Mouse (Mus musculus) myocyte (in vitro differentiated cells): ENCODE data around the gene Tfpi. TPM values are rescaled to one million over a fixed set of nuclear protein-coding genes. Genes with fewer than 3 reads are reported as not detected.

Experiments
- H3K27me3 ChIP-seq: one replicate; pipeline ENCODE4 v1.6.1; 2011; ENCODE audit not compliant: control insufficient read depth, insufficient read depth, insufficient read length
- H3K36me3 ChIP-seq: one replicate; pipeline ENCODE4 v1.6.1; 2011; ENCODE audit not compliant: control insufficient read depth, insufficient read depth
- H3K4me2 ChIP-seq: one replicate; pipeline ENCODE4 v1.6.1; 2011; ENCODE audit warnings: low read depth, control low read depth
- H3K4me3 ChIP-seq: one replicate; pipeline ENCODE4 v1.5.1; 2011; ENCODE audit warnings: mild to moderate bottlenecking, control low read depth, moderate library complexity
- H3K79me2 ChIP-seq: one replicate; pipeline ENCODE4 v1.6.1; 2011; ENCODE audit not compliant: control insufficient read depth, insufficient read depth
- H3ac ChIP-seq: one replicate; pipeline ENCODE4 v1.6.1; 2011; ENCODE audit not compliant: control insufficient read depth, insufficient read length
- CEBPB ChIP-seq: IDR thresholded peaks from 2 replicates; pipeline ENCODE4 v1.6.1; 2011; ENCODE audit warnings: mild to moderate bottlenecking, moderate library complexity; ENCODE audit not compliant: poor library complexity, insufficient read depth, severe bottlenecking
- E2F4 ChIP-seq: IDR thresholded peaks from one replicate; pipeline ENCODE4 v1.6.1; 2011; ENCODE audit warnings: mild to moderate bottlenecking, control low read depth, moderate library complexity; ENCODE audit not compliant: insufficient read depth
- MAX ChIP-seq: IDR thresholded peaks from one replicate; pipeline ENCODE4 v1.6.1; 2011; ENCODE audit warnings: low read depth, mild to moderate bottlenecking, control low read depth
- MYOD1 ChIP-seq, 3 experiments: IDR thresholded peaks; one replicate each; pipeline ENCODE4 v1.6.1; 2011; ENCODE audit warnings: control low read depth in 2 of 3, low read depth in 2 of 3, mild to moderate bottlenecking in 2 of 3, moderate library complexity in 1 of 3; ENCODE audit not compliant: insufficient read length in 2 of 3, control insufficient read depth in 1 of 3
- MYOG ChIP-seq, 3 experiments: IDR thresholded peaks; one replicate each; pipeline ENCODE4 v1.6.1; 2011; ENCODE audit warnings: control low read depth in 2 of 3, low read depth in 2 of 3, mild to moderate bottlenecking in 2 of 3; ENCODE audit not compliant: insufficient read length in 2 of 3, control insufficient read depth in 1 of 3, insufficient read depth in 1 of 3
- POLR2A ChIP-seq: IDR thresholded peaks from one replicate; pipeline ENCODE4 v1.6.1; 2011; ENCODE audit warnings: low read depth, mild to moderate bottlenecking, control low read depth, moderate library complexity; ENCODE audit not compliant: insufficient read length
- POLR2AphosphoS2 ChIP-seq: IDR thresholded peaks from one replicate; pipeline ENCODE4 v1.6.1; 2011; ENCODE audit warnings: low read depth, control low read depth; ENCODE audit not compliant: insufficient read length
- REST ChIP-seq: IDR thresholded peaks from one replicate; pipeline ENCODE4 v1.6.1; 2011; ENCODE audit warnings: mild to moderate bottlenecking, control low read depth, moderate library complexity; ENCODE audit not compliant: insufficient read depth, insufficient read length
- SRF ChIP-seq: IDR thresholded peaks from one replicate; pipeline ENCODE4 v1.6.1; 2011; ENCODE audit warnings: low read depth; ENCODE audit not compliant: control insufficient read depth, insufficient read length
- TCF12 ChIP-seq: IDR thresholded peaks from one replicate; pipeline ENCODE4 v1.6.1; 2011; ENCODE audit warnings: mild to moderate bottlenecking, control low read depth; ENCODE audit not compliant: poor library complexity, insufficient read depth, severe bottlenecking
- TCF3 ChIP-seq: IDR thresholded peaks from one replicate; pipeline ENCODE4 v1.6.1; 2011; ENCODE audit warnings: low read depth, control low read depth; ENCODE audit not compliant: insufficient read length
- USF1 ChIP-seq: IDR thresholded peaks from one replicate; pipeline ENCODE4 v1.6.1; 2011; ENCODE audit warnings: low read depth, mild to moderate bottlenecking, control low read depth, moderate library complexity
- polyA plus RNA-seq: library from polyadenylated mRNA; unstranded; fragments of >200 nt; fragmentation: generic; extraction: Trizol; gene quantifications from one replicate; pipeline ENCODE4 v1.2.1, GENCODE M21; 2012; ENCODE audit warnings: missing spikeins

Gene Tfpi
- polyA plus RNA-seq, 1 experiment: 7.9 TPM

- H3ac ChIP-seq: no peak overlapping the region
- H3K27me3 ChIP-seq: no peaks in the 10 kb centered on the region
- no peak overlapping the region for H3K4me2 ChIP-seq
- H3K36me3 ChIP-seq: no peaks in the 10 kb centered on the region
- no peaks in the 10 kb centered on the region for H3K79me2 ChIP-seq
- TF ChIP-seq USF1 (no peak), MYOD1 (IDR thresholded peaks at IDR 0.05; ENCODE audit: control insufficient read depth in 1 of 3, insufficient read length in 2 of 3, low read depth in 2 of 3) (no peak), TCF12 (no peak), MYOG (IDR thresholded peaks at IDR 0.05; ENCODE audit: control insufficient read depth in 1 of 3, insufficient read depth in 1 of 3, insufficient read length in 2 of 3, low read depth in 2 of 3) (no peak), POLR2AphosphoS2 (no peak)
- no peak overlapping the region for H3K4me3 ChIP-seq
Observed at GRCm38 (mm10) chr2:84477759-84478158, 1.2 kb upstream of the Tfpi start.

DNA sequence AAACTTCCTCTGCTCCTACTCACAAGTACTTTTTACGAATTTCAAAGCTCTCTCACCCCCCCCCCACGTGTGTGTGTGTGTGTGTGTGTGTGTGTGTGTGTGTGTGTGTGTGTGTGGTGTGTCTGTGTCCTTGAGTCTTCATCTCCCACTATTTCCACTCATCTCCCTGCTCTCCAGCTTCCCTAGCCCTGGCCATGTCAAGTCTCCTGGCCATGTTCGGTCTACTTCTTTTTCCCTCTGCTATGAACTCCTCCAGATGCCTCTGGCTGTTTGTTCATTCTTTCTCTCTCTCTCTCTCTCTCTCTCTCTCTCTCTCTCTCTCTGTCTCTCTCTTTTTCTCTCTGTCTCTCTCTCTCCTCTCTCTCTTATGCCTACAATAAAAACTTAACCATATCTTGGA, 444 bp downstream of the Tfpi start:
- TF ChIP-seq REST (no peak), POLR2A (no peak), E2F4 (no peak), USF1 (no peak), SRF (no peak), CEBPB (no peak), TCF12 (no peak), MAX (no peak), TCF3 (no peak)
- Histone ChIP-seq H3K27me3 (no peaks in the 10 kb centered on the region), H3K36me3 (no peaks in the 10 kb centered on the region), H3K4me3 (peak overlapping the region; percentile 26), H3K4me2 (peak overlapping the region; percentile 79), H3K79me2 (no peaks in the 10 kb centered on the region), H3ac (no peak overlapping the region)

DNA sequence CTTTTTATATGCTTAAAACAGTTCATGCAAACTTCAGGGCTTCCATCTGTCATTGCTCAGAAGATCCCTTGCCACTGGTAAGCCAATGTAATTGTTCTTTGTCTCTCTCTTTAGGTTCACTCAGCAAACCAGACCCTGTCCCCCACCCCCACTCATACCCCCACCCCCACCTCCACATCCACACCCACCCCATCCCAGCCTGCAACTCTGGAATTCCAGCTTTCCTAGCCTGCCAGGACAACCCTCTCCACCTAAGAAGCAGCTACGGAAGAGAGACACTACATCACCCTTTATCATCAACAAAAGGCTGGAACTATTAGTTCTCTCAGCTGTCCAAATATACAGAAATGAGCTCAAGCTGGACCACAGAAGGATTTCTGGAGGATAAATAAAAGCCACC, 974 bp downstream of the Tfpi start:
- H3K36me3 ChIP-seq: no peaks in the 10 kb centered on the region
- peak overlapping the region; percentile 79 for H3K4me2 ChIP-seq
- H3ac ChIP-seq: no peak overlapping the region
- H3K79me2 ChIP-seq: no peaks in the 10 kb centered on the region
- TF ChIP-seq MYOG (IDR thresholded peaks at IDR 0.05; ENCODE audit: control insufficient read depth in 1 of 3, insufficient read depth in 1 of 3, insufficient read length in 2 of 3, low read depth in 2 of 3) (no peak), TCF3 (no peak), TCF12 (no peak), REST (no peak)
- H3K4me3 ChIP-seq: peak overlapping the region; percentile 26
- no peaks in the 10 kb centered on the region for H3K27me3 ChIP-seq

GRCm38 (mm10) chr2:84474651-84475050, 1.9 kb downstream of the Tfpi start:
- Histone ChIP-seq H3K4me3 (no peak overlapping the region), H3K36me3 (no peaks in the 10 kb centered on the region), H3K79me2 (no peaks in the 10 kb centered on the region), H3ac (no peak overlapping the region), H3K4me2 (no peak overlapping the region), H3K27me3 (no peaks in the 10 kb centered on the region)
- no peak for TF ChIP-seq CEBPB

DNA sequence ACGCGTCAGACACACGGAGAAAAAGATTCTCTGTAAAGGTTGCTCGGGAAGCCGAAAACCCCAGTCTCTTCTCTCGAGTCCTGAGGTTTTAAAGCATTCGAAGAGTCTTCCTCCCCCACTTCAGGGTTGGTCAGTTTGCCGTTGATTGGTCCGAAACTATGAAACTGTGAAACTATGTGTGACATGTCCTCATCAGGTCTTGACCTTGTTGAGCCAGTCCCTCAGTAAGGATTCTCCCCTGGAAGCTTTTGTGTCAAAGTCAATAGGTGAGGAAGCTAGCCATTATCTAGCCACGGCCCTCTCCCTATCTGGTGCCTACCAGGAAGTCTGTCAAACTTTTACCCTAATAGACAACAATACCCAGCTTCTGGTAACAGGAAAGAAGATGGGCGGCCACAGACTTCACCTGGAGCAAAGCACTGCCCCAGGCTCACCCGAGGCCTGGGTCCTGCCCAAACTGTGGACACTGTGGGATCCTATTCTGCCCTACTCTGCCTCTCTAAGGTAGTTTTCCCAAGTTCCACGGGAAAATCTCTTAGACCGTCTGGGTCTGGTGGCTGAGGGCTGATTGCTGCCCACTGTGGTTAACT, 2.5 kb downstream of the Tfpi start:
- TF ChIP-seq USF1 (no peak), MAX (no peak), POLR2AphosphoS2 (no peak), REST (no peak), POLR2A (no peak), CEBPB (no peak), TCF3 (no peak), MYOD1 (IDR thresholded peaks at IDR 0.05; ENCODE audit: control insufficient read depth in 1 of 3, insufficient read length in 2 of 3, low read depth in 2 of 3) (no peak), TCF12 (no peak), SRF (no peak), E2F4 (no peak), MYOG (IDR thresholded peaks at IDR 0.05; ENCODE audit: control insufficient read depth in 1 of 3, insufficient read depth in 1 of 3, insufficient read length in 2 of 3, low read depth in 2 of 3) (no peak)
- H3K4me2 ChIP-seq: no peak overlapping the region
- H3ac ChIP-seq: no peak overlapping the region
- no peaks in the 10 kb centered on the region for H3K79me2 ChIP-seq
- H3K27me3 ChIP-seq: no peaks in the 10 kb centered on the region
- no peaks in the 10 kb centered on the region for H3K36me3 ChIP-seq
- H3K4me3 ChIP-seq: no peak overlapping the region

GRCm38 (mm10) chr2:84467391-84467790, 9.2 kb downstream of the Tfpi start:
- no peaks in the 10 kb centered on the region for H3K36me3 ChIP-seq
- H3K4me2 ChIP-seq: no peak overlapping the region
- H3K79me2 ChIP-seq: no peaks in the 10 kb centered on the region
- no peak overlapping the region for H3ac ChIP-seq
- H3K4me3 ChIP-seq: no peak overlapping the region
- H3K27me3 ChIP-seq: no peaks in the 10 kb centered on the region
- no peak for TF ChIP-seq CEBPB
- no peak for TF ChIP-seq SRF
- no peak for TF ChIP-seq POLR2AphosphoS2
- no peak for TF ChIP-seq TCF3
- TF ChIP-seq TCF12: no peak
- TF ChIP-seq MYOD1 (IDR thresholded peaks at IDR 0.05; ENCODE audit: control insufficient read depth in 1 of 3, insufficient read length in 2 of 3, low read depth in 2 of 3): no peak
- no peak for TF ChIP-seq USF1
- no peak for TF ChIP-seq MAX
